In genomic region chr1:56403351-56403750, GRCm38 (mm10) we compare ENCODE assay signal across 16 mouse cellular contexts.
DNase-seq lines count a peak whose midpoint lies in the region; ATAC-seq and TF ChIP-seq lines count a peak whose summit lies in the region.
"Had no signal": no experiment of that assay in that cellular context is flagged by ENCODE, and none has a peak within 500 bp of the region (broad histone marks: within the 10 kb centered on the region; RNA-seq: fewer than 3 reads in every experiment).

No protein-coding gene starts in this region.

- ATAC-seq in forebrain, embryonic 15.5 days (replicated peaks) = no peak
- no peak for ATAC-seq in forebrain, embryonic 13.5 days
- no peak for ATAC-seq in midbrain, embryonic 15.5 days (replicated peaks)
- ATAC-seq: forebrain, postnatal 0 days had no signal

- no peak overlapping the region for H3K4me3 ChIP-seq in forebrain, embryonic 15.5 days
- no peak overlapping the region for H3K4me3 ChIP-seq in forebrain, embryonic 13.5 days
- H3K4me3 ChIP-seq in layer of hippocampus, adult 2 months = no peak overlapping the region
- H3K4me3 ChIP-seq in midbrain, embryonic 15.5 days = no peak overlapping the region
- H3K4me3 ChIP-seq: embryonic facial prominence, embryonic 10.5 days; embryonic facial prominence, embryonic 12.5 days had no signal

- H3K27me3 ChIP-seq in forebrain, embryonic 15.5 days = no peaks in the 10 kb centered on the region
- no peaks in the 10 kb centered on the region for H3K27me3 ChIP-seq in forebrain, embryonic 13.5 days
- H3K27me3 ChIP-seq in midbrain, embryonic 15.5 days (replicated peaks) = no peaks in the 10 kb centered on the region
- H3K27me3 ChIP-seq: embryonic facial prominence, embryonic 12.5 days had no signal

- H3K9ac ChIP-seq in forebrain, embryonic 15.5 days (replicated peaks) = no peak overlapping the region
- H3K9ac ChIP-seq in forebrain, embryonic 13.5 days = no peak overlapping the region
- H3K9ac ChIP-seq in midbrain, embryonic 15.5 days = no peak overlapping the region
- H3K9ac ChIP-seq: embryonic facial prominence, embryonic 12.5 days; forebrain, postnatal 0 days had no signal

- peak overlapping the region; percentile 46; the same call in 1 of the 2 replicates for H3K27ac ChIP-seq in forebrain, embryonic 15.5 days (replicated peaks)
- no peak overlapping the region for H3K27ac ChIP-seq in forebrain, embryonic 13.5 days
- H3K27ac ChIP-seq in layer of hippocampus, adult 2 months = 0 out of 2 replicates have a peak overlapping the region, but pooled peaks have one; percentile 36
- no peak overlapping the region for H3K27ac ChIP-seq in midbrain, embryonic 15.5 days
- H3K27ac ChIP-seq: embryonic facial prominence, embryonic 10.5 days; embryonic facial prominence, embryonic 12.5 days had no signal

- no peak overlapping the region for H3K4me2 ChIP-seq in forebrain, embryonic 15.5 days (replicated peaks)
- no peak overlapping the region for H3K4me2 ChIP-seq in forebrain, embryonic 13.5 days
- no peak overlapping the region for H3K4me2 ChIP-seq in midbrain, embryonic 15.5 days
- H3K4me2 ChIP-seq: embryonic facial prominence, embryonic 12.5 days had no signal

- H3K4me1 ChIP-seq in forebrain, embryonic 15.5 days = no peaks in the 10 kb centered on the region
- H3K4me1 ChIP-seq in forebrain, embryonic 13.5 days = no peaks in the 10 kb centered on the region
- H3K4me1 ChIP-seq in midbrain, embryonic 15.5 days = no peaks in the 10 kb centered on the region
- H3K4me1 ChIP-seq: embryonic facial prominence, embryonic 10.5 days; embryonic facial prominence, embryonic 12.5 days had no signal

- no peak for TF ChIP-seq CTCF in layer of hippocampus, adult 2 months (conservative IDR thresholded peaks at IDR 0.05)

- DNase-seq in layer of hippocampus, adult 2 months (ENCODE audit: low spot score in 2 of 2) = peak in 1 of 2 experiments; percentile 23
- no peak for DNase-seq in layer of hippocampus, postnatal 36 days
- DNase-seq: adrenal gland, adult 2 months; adrenal gland, postnatal 10 days; adrenal gland, postnatal 25 days; cerebellum, adult 11-12 months; cerebellum, adult 2 months; cerebellum, adult 9-10 months; cerebellum, postnatal 10 days; cerebellum, postnatal 25 days; forebrain, postnatal 0 days had no signal

- no peaks in the 10 kb centered on the region for H3K9me3 ChIP-seq in forebrain, embryonic 15.5 days
- H3K9me3 ChIP-seq in forebrain, embryonic 13.5 days (replicated peaks) = no peaks in the 10 kb centered on the region
- H3K9me3 ChIP-seq in midbrain, embryonic 15.5 days = no peaks in the 10 kb centered on the region
- H3K9me3 ChIP-seq: embryonic facial prominence, embryonic 10.5 days; embryonic facial prominence, embryonic 12.5 days had no signal

- no peaks in the 10 kb centered on the region for H3K36me3 ChIP-seq in forebrain, embryonic 15.5 days
- H3K36me3 ChIP-seq in forebrain, embryonic 13.5 days (ENCODE audit: poor library complexity, severe bottlenecking) = no peaks in the 10 kb centered on the region
- no peaks in the 10 kb centered on the region for H3K36me3 ChIP-seq in midbrain, embryonic 15.5 days (replicated peaks)
- H3K36me3 ChIP-seq: embryonic facial prominence, embryonic 10.5 days; embryonic facial prominence, embryonic 12.5 days had no signal

- 68% methylated on average over 2 of the region's 2 CpGs for WGBS in forebrain, embryonic 15.5 days
- WGBS in forebrain, embryonic 13.5 days = 81% methylated on average over 2 of the region's 2 CpGs
- WGBS in midbrain, embryonic 15.5 days = 86% methylated on average over 2 of the region's 2 CpGs

Comparison
In these comparisons a context has a peak if more than half of its experiments do, and no peak if none do; other contexts are left out.
1. H3K27ac ChIP-seq: peak in forebrain, embryonic 15.5 days (single experiment) and layer of hippocampus, adult 2 months (single experiment); none in forebrain, embryonic 13.5 days (single experiment) and midbrain, embryonic 15.5 days (single experiment).